Mouse (Mus musculus) CH12.LX (cell line): ENCODE data around the gene Ank2. TPM values are rescaled to one million over a fixed set of nuclear protein-coding genes. Genes with fewer than 3 reads are reported as not detected.
A peak's percentile ranks its signal among the peaks of the same experiment; 100 is the strongest.

ENCODE experiments used
- DNase-seq: peaks from one replicate; pipeline ENCODE4 v3.0.0-alpha.2; 2013; ENCODE audit errors: extremely low read depth
- H3K27ac ChIP-seq: 2 replicates; pipeline ENCODE4 v1.5.1; 2012; ENCODE audit warnings: low read depth, mild to moderate bottlenecking, control low read depth, moderate library complexity; ENCODE audit not compliant: insufficient read depth
- H3K27me3 ChIP-seq: replicated peaks from 2 replicates; pipeline ENCODE3; 2012; ENCODE audit warnings: inconsistent platforms
- H3K36me3 ChIP-seq, 2 experiments: replicated peaks in 1 of 2; 2 replicates each; pipeline versions ENCODE3 to v1.6.1; 2012; ENCODE audit warnings: inconsistent platforms in 1 of 2, low read length in 1 of 2, mild to moderate bottlenecking in 1 of 2, mixed read lengths in 1 of 2, moderate library complexity in 1 of 2; ENCODE audit not compliant: control insufficient read depth in 1 of 2, insufficient read depth in 1 of 2
- H3K4me1 ChIP-seq, 2 experiments: 2 replicates each; pipeline ENCODE4 v1.6.1; 2012; ENCODE audit warnings: inconsistent platforms in 1 of 2, moderate library complexity in 1 of 2; ENCODE audit not compliant: insufficient read depth in 2 of 2, control insufficient read depth in 1 of 2
- H3K4me2 ChIP-seq: 2 replicates; pipeline ENCODE4 v1.6.1; 2012; ENCODE audit warnings: low read depth, mild to moderate bottlenecking, control low read depth; ENCODE audit not compliant: poor library complexity, insufficient read depth, severe bottlenecking
- H3K4me3 ChIP-seq, 3 experiments: fragments of 150-350 bp in 1 of 3; sonication (generic) in 1 of 3; replicated peaks in 1 of 3; 2 replicates each; pipeline versions ENCODE3 to v1.5.1; 2011 to 2012; ENCODE audit warnings: low read depth in 2 of 3, low read length in 2 of 3, mild to moderate bottlenecking in 2 of 3, moderate library complexity in 2 of 3, control low read depth in 1 of 3, improper control_type of control experiment in 1 of 3, inconsistent platforms in 1 of 3, mixed read lengths in 1 of 3; ENCODE audit not compliant: poor library complexity in 1 of 3
- H3K79me2 ChIP-seq: replicated peaks from 2 replicates; pipeline ENCODE4 v1.6.1; 2012; ENCODE audit warnings: mild to moderate bottlenecking, moderate library complexity; ENCODE audit not compliant: control insufficient read depth, poor library complexity, insufficient read depth, severe bottlenecking; ENCODE audit errors: extremely low read depth
- H3K9ac ChIP-seq: 2 replicates; pipeline ENCODE4 v1.6.1; 2012; ENCODE audit warnings: low read depth, mild to moderate bottlenecking, control low read depth, moderate library complexity; ENCODE audit not compliant: insufficient read depth
- H3K9me3 ChIP-seq: replicated peaks from 2 replicates; pipeline ENCODE3; 2012; ENCODE audit warnings: low read length, inconsistent platforms, mixed read lengths
- BHLHE40 ChIP-seq: IDR thresholded peaks from 2 replicates; pipeline ENCODE4 v1.6.1; 2011; ENCODE audit warnings: mild to moderate bottlenecking, low read depth, low read length, improper control_type of control experiment
- CHD1 ChIP-seq: IDR thresholded peaks from 2 replicates; pipeline ENCODE4 v1.6.1; 2012; ENCODE audit warnings: low read depth, low read length, improper control_type of control experiment, inconsistent platforms
- CHD2 ChIP-seq: IDR thresholded peaks from 2 replicates; pipeline ENCODE4 v1.6.1; 2011; ENCODE audit warnings: low read length, improper control_type of control experiment
- CTCF ChIP-seq, 2 experiments: IDR thresholded peaks in 1 of 2; conservative IDR thresholded peaks in 1 of 2; 2 replicates each; pipeline ENCODE4 v1.5.1; 2011 to 2012; ENCODE audit warnings: low read depth in 2 of 2, low read length in 2 of 2, improper control_type of control experiment in 1 of 2, inconsistent platforms in 1 of 2, mild to moderate bottlenecking in 1 of 2, moderate library complexity in 1 of 2
- E2F4 ChIP-seq: IDR thresholded peaks from 2 replicates; pipeline ENCODE4 v1.6.1; 2011; ENCODE audit warnings: low read depth, low read length, improper control_type of control experiment; ENCODE audit not compliant: insufficient replicate concordance
- ELF1 ChIP-seq: IDR thresholded peaks from 2 replicates; pipeline ENCODE4 v1.6.1; 2014; ENCODE audit warnings: low read depth, mild to moderate bottlenecking, inconsistent platforms, low read length, improper control_type of control experiment
- EP300 ChIP-seq: IDR thresholded peaks from 2 replicates; pipeline ENCODE4 v1.6.1; 2011; ENCODE audit warnings: low read length, improper control_type of control experiment
- ETS1 ChIP-seq: conservative IDR thresholded peaks from 2 replicates; pipeline ENCODE4 v1.6.1; 2012; ENCODE audit warnings: low read depth, mild to moderate bottlenecking, inconsistent platforms, low read length, improper control_type of control experiment, moderate library complexity
- GABPA ChIP-seq: IDR thresholded peaks from 2 replicates; pipeline ENCODE4 v1.6.1; 2012; ENCODE audit warnings: low read depth, low read length, improper control_type of control experiment, inconsistent platforms; ENCODE audit not compliant: insufficient replicate concordance
- HCFC1 ChIP-seq: IDR thresholded peaks from 2 replicates; pipeline ENCODE4 v1.6.1; 2012; ENCODE audit warnings: low read depth, mild to moderate bottlenecking, inconsistent platforms, low read length, improper control_type of control experiment
- IRF4 ChIP-seq: IDR thresholded peaks from 2 replicates; pipeline ENCODE4 v1.6.1; 2014; ENCODE audit warnings: low read depth, mild to moderate bottlenecking, inconsistent platforms, low read length, improper control_type of control experiment
- JUN ChIP-seq: IDR thresholded peaks from 2 replicates; pipeline ENCODE4 v1.6.1; 2011; ENCODE audit warnings: low read depth, mild to moderate bottlenecking, low read length, improper control_type of control experiment, moderate library complexity; ENCODE audit not compliant: insufficient read depth
- JUND ChIP-seq: conservative IDR thresholded peaks from 2 replicates; pipeline ENCODE4 v1.6.1; 2011; ENCODE audit warnings: low read depth, low read length, improper control_type of control experiment
- KAT2A ChIP-seq: IDR thresholded peaks from 2 replicates; pipeline ENCODE4 v1.6.1; 2012; ENCODE audit warnings: low read length, improper control_type of control experiment, inconsistent platforms; ENCODE audit not compliant: insufficient replicate concordance
- MAFK ChIP-seq: IDR thresholded peaks from 2 replicates; pipeline ENCODE4 v1.6.1; 2011; ENCODE audit warnings: low read length, improper control_type of control experiment; ENCODE audit not compliant: insufficient replicate concordance
- MAX ChIP-seq: IDR thresholded peaks from 2 replicates; pipeline ENCODE4 v1.6.1; 2011; ENCODE audit warnings: low read length, improper control_type of control experiment
- MAZ ChIP-seq: IDR thresholded peaks from 2 replicates; pipeline ENCODE4 v1.6.1; 2012; ENCODE audit warnings: low read depth, mild to moderate bottlenecking, inconsistent platforms, low read length, improper control_type of control experiment, moderate library complexity
- MEF2A ChIP-seq: IDR thresholded peaks from 2 replicates; pipeline ENCODE4 v1.6.1; 2014; ENCODE audit warnings: low read depth, mild to moderate bottlenecking, inconsistent platforms, low read length, improper control_type of control experiment, borderline replicate concordance
- MXI1 ChIP-seq: IDR thresholded peaks from 2 replicates; pipeline ENCODE4 v1.6.1; 2011; ENCODE audit warnings: mild to moderate bottlenecking, low read depth, low read length, improper control_type of control experiment
- MYC ChIP-seq: IDR thresholded peaks from 2 replicates; pipeline ENCODE4 v1.6.1; 2011; ENCODE audit warnings: low read depth, mild to moderate bottlenecking, improper control_type of control experiment, low read length
- NELFE ChIP-seq: IDR thresholded peaks from 2 replicates; pipeline ENCODE4 v1.6.1; 2011; ENCODE audit warnings: low read depth, low read length, improper control_type of control experiment
- NRF1 ChIP-seq: IDR thresholded peaks from 2 replicates; pipeline ENCODE4 v1.6.1; 2014; ENCODE audit warnings: low read depth, mild to moderate bottlenecking, inconsistent platforms, low read length, improper control_type of control experiment, moderate library complexity
- PAX5 ChIP-seq: IDR thresholded peaks from 2 replicates; pipeline ENCODE4 v1.6.1; 2012; ENCODE audit warnings: low read length, inconsistent platforms, mixed read lengths
- POLR2A ChIP-seq: IDR thresholded peaks from 2 replicates; pipeline ENCODE4 v1.6.1; 2011; ENCODE audit warnings: low read depth, mild to moderate bottlenecking, improper control_type of control experiment, low read length
- POLR2AphosphoS2 ChIP-seq: IDR thresholded peaks from 2 replicates; pipeline ENCODE4 v1.6.1; 2011; ENCODE audit warnings: low read depth, low read length, improper control_type of control experiment
- RAD21 ChIP-seq: IDR thresholded peaks from 2 replicates; pipeline ENCODE4 v1.6.1; 2011; ENCODE audit warnings: low read depth, mild to moderate bottlenecking, low read length, improper control_type of control experiment, moderate library complexity
- RCOR1 ChIP-seq: conservative IDR thresholded peaks from 2 replicates; pipeline ENCODE4 v1.6.1; 2012; ENCODE audit warnings: low read depth, mild to moderate bottlenecking, inconsistent platforms, low read length, improper control_type of control experiment
- SIN3A ChIP-seq: IDR thresholded peaks from 2 replicates; pipeline ENCODE4 v1.6.1; 2012; ENCODE audit warnings: low read length, improper control_type of control experiment, inconsistent platforms
- SMC3 ChIP-seq: IDR thresholded peaks from 2 replicates; pipeline ENCODE4 v1.6.1; 2011; ENCODE audit warnings: low read depth, low read length, improper control_type of control experiment
- TBP ChIP-seq: conservative IDR thresholded peaks from 2 replicates; pipeline ENCODE4 v1.6.1; 2011; ENCODE audit warnings: low read depth, low read length, improper control_type of control experiment
- TCF12 ChIP-seq: IDR thresholded peaks from 2 replicates; pipeline ENCODE4 v1.6.1; 2014; ENCODE audit warnings: low read depth, mild to moderate bottlenecking, inconsistent platforms, low read length, improper control_type of control experiment
- UBTF ChIP-seq: IDR thresholded peaks from 2 replicates; pipeline ENCODE4 v1.6.1; 2012; ENCODE audit warnings: low read depth, mild to moderate bottlenecking, inconsistent platforms, low read length, improper control_type of control experiment, moderate library complexity
- USF1 ChIP-seq: IDR thresholded peaks from 2 replicates; pipeline ENCODE4 v1.6.1; 2014; ENCODE audit warnings: low read depth, mild to moderate bottlenecking, inconsistent platforms, low read length, improper control_type of control experiment
- USF2 ChIP-seq: conservative IDR thresholded peaks from 2 replicates; pipeline ENCODE4 v1.6.1; 2011; ENCODE audit warnings: low read depth, low read length, improper control_type of control experiment
- ZC3H11A ChIP-seq: IDR thresholded peaks from 2 replicates; pipeline ENCODE4 v1.6.1; 2012; ENCODE audit warnings: low read depth, mild to moderate bottlenecking, inconsistent platforms, low read length, improper control_type of control experiment
- ZKSCAN1 ChIP-seq: IDR thresholded peaks from 2 replicates; pipeline ENCODE4 v1.6.1; 2012; ENCODE audit warnings: low read depth, inconsistent platforms, low read length, improper control_type of control experiment, borderline replicate concordance
- ZMIZ1 ChIP-seq: IDR thresholded peaks from 2 replicates; pipeline ENCODE4 v1.6.1; 2012; ENCODE audit warnings: low read depth, mild to moderate bottlenecking, inconsistent platforms, low read length, improper control_type of control experiment
- ZNF384 ChIP-seq: IDR thresholded peaks from 2 replicates; pipeline ENCODE4 v1.6.1; 2012; ENCODE audit warnings: low read depth, low read length, improper control_type of control experiment, inconsistent platforms
- dilution Hi-C: fragments of 300-500 bp; cut with MboI; formaldehyde crosslinking; loops from 2 replicates; pipeline ENCODE4 v1.14.3; 2020; ENCODE audit warnings: low sequenced_read_pairs; ENCODE audit not compliant: extremely low pct_unique_long_range_greater_than_20kb, extremely low pct_ligation_motif_present
- in situ Hi-C: fragments of 300-500 bp; cut with MboI; formaldehyde crosslinking; loops from 3 replicates; pipeline ENCODE4 v1.14.3; 2019; ENCODE audit warnings: low sequenced_read_pairs, low pct_ligation_motif_present, low pct_unique_long_range_greater_than_20kb, mixed read lengths
- polyA plus RNA-seq: library from polyadenylated mRNA; unstranded; fragments of >175 nt; gene quantifications from 2 replicates; pipeline ENCODE4 v1.2.1, GENCODE M21; 2012; ENCODE audit warnings: low read depth; ENCODE audit not compliant: insufficient read length
- total RNA-seq, 2 experiments: library from RNA; depleted of rRNA; stranded (reverse); fragments of 300-350 nt in 1 of 2; fragments of >200 nt in 1 of 2; gene quantifications; 2 replicates each; pipeline ENCODE4 v1.2.3; 2012 to 2014

The Ank2 gene
- total and polyA plus RNA-seq, 3 experiments = 3.9 to 20.9 (median 12.2) TPM

GRCm38 (mm10) chr3:126944838-126945237 lies 554.3 kb downstream of the Ank2 start:
- in situ Hi-C loops (no loop called here), dilution Hi-C loops (no loop called here)
- peaks cover 0 to 17% of the 10 kb centered on the region in 2 experiments; a peak in 3 of 4 replicates for H3K4me1 ChIP-seq
- no peaks in the 10 kb centered on the region for H3K9me3 ChIP-seq
- DNase-seq = peak; percentile 65
- H3K36me3 ChIP-seq = peaks cover 0 to 24% of the 10 kb centered on the region in 2 experiments
- no peaks in the 10 kb centered on the region for H3K79me2 ChIP-seq
- TF ChIP-seq MEF2A (no peak), NRF1 (0 out of 2 replicates have a peak, but pooled peaks have one; percentile 12), SIN3A (peak; percentile 72; the same call in 1 of the 2 replicates), NELFE (no peak), ZC3H11A (no peak), MAZ (0 out of 2 replicates have a peak, but pooled peaks have one; percentile 22), USF1 (no peak), CTCF (conservative IDR thresholded peaks at IDR 0.05 in 1 of 2, IDR thresholded peaks at IDR 0.05 in 1 of 2; ENCODE audit: low read depth in 2 of 2, low read length in 2 of 2) (no peak), MXI1 (no peak), ZMIZ1 (0 out of 2 replicates have a peak, but pooled peaks have one; percentile 36), BHLHE40 (peak; percentile 61; the same call in 1 of the 2 replicates), CHD2 (0 out of 2 replicates have a peak, but pooled peaks have one; percentile 47), KAT2A (peak; percentile 76; the same call in 1 of the 2 replicates), RAD21 (no peak), GABPA (no peak), CHD1 (no peak), IRF4 (peak; percentile 76), TCF12 (peak; percentile 38; the same call in 1 of the 2 replicates), UBTF (0 out of 2 replicates have a peak, but pooled peaks have one; percentile 21), MAFK (0 out of 2 replicates have a peak, but pooled peaks have one; percentile 24), ETS1 (peak; percentile 97), TBP (peak; percentile 50; the same call in 1 of the 2 replicates), RCOR1 (peak; percentile 64; the same call in 1 of the 2 replicates), POLR2A (no peak), JUND (0 out of 2 replicates have a peak, but pooled peaks have one; percentile 22), ZKSCAN1 (no peak), SMC3 (no peak), HCFC1 (no peak), ZNF384 (no peak), ELF1 (0 out of 2 replicates have a peak, but pooled peaks have one; percentile 11), USF2 (no peak), PAX5 (no peak), E2F4 (no peak), JUN (peak; percentile 16; the same call in 1 of the 2 replicates), POLR2AphosphoS2 (no peak), MAX (no peak), MYC (no peak), EP300 (peak; percentile 82)
- H3K4me3 ChIP-seq = peak overlapping the region in 2 of 3 experiments; percentile 26 to 50
- no peak overlapping the region for H3K27ac ChIP-seq
- H3K27me3 ChIP-seq = no peaks in the 10 kb centered on the region
- peak overlapping the region; percentile 34 for H3K9ac ChIP-seq
- H3K4me2 ChIP-seq = peak overlapping the region; percentile 53
